Mouse (Mus musculus): ENCODE measurements around the gene B230217C12Rik.

The B230217C12Rik gene

DNA sequence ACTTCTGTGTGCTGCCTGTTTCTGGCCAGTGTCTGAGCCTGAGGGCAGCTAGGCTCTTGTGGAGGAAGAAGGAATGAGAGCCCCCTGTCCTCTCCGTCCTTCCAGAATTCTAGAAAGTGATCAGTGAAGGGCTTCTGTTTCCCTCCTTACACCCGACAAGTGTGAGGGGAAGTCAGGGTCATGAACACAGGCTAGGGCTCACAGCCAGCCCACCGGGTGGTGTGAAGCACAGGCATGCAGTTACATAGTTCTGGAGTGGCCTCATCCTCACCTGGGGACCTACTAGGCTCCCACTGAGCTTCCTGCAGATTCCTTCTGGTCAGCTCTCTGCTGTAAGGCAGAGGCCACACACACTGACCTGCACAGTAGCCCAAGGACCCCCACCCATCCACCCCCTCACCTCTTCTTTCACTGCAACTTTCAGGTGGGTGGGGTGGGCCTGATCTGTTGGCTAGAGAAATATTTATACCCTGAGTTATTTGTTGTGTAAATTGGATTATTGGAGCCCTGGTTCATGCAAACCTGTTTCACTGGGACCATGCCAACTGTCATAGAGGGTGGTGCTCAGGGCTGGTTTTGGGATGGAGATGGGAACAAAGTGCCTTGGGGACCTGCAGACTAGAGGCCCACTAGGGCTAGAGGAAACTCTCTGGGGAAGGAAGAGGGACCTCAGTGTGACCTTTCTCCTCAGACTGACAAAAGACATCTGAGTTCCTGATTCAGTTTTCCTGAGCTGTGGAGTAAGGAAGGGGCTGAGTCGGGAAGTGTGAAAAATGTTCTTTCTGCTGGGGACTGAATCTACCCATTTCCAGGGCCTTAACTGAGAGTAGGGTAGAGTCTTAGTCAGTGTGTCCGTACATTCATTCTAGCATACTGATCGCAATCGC is 31.1 kb upstream of the B230217C12Rik start:
- DNase-seq: no peak

DNA sequence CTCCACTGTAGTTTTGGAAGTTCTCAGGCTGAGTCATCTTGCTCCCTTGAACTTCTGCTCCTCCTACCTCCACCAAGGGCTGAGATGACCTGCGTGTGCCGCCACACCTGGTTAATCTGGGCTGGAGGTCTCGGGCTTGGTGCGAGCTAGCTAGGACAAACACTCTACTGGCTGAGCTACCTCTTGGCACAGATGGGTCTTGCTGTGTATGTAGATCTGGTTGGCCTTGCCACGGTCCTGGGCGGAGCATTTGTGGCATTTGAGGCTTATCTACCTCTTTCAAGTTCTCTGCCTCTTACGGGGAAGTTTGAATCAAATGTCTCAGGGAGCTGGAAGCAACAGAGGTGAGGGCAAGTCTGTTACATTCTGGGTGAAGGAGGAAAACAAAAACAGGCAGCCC is 30.2 kb upstream of the B230217C12Rik start:
- peak in 1 of 2 experiments; percentile 51 for DNase-seq

GRCm38 (mm10) chr11:97810970-97811369 is 29.6 kb upstream of the B230217C12Rik start:
- DNase-seq: no peak

- DNase-seq: peak; percentile 90 to 91
Observed at GRCm38 (mm10) chr11:97811569-97812362, 28.8 kb upstream of the B230217C12Rik start.

- DNase-seq: no peak
Observed at GRCm38 (mm10) chr11:97812491-97812921, 28.1 kb upstream of the B230217C12Rik start.

GRCm38 (mm10) chr11:97813085-97813484 is 27.5 kb upstream of the B230217C12Rik start:
- DNase-seq: no peak

- peak; percentile 79 for DNase-seq
Observed at GRCm38 (mm10) chr11:97813746-97814515, 26.6 kb upstream of the B230217C12Rik start.

- DNase-seq: no peak
Observed at GRCm38 (mm10) chr11:97815736-97816135, 24.8 kb upstream of the B230217C12Rik start.

DNA sequence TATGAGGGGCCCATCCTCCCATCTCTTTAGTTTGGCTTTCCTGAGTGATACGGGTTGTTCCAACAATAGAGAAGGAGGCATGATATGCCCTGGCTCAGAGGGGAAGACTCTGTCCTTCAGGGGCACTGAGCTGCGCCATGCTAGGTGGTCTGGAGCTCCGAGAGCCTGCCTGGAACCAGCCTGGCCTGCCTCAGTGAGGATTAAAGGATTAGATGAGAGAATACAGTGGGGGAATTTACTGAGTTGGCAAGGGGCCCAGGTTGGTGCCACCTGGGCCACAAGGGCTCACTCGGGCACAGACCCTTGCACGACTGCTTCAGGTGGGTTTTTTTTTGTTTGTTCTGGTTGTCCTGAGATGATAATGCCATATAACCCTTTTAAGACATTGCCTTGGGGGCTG is 24.4 kb upstream of the B230217C12Rik start:
- DNase-seq: no peak

DNA sequence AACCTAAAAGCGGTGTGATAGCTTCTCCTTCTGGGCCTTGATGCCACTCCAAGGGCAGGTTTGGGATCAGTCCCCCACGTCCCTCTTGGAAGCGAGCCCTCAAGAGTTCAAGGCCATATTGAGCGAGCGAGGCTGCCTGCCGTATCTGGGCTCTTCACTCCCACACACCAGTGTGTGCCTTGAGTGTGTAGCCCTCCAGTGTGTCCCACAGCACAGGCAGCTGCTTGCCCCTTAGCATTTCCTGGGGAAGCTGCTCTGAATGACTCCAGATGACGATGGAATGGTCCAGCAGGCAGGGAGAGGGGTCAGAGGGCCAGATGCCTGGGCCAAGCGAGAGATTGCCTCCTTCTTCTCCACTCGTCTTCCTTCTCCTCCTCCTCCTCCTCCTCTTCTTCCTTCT is 23.7 kb upstream of the B230217C12Rik start:
- DNase-seq: no peak

DNA sequence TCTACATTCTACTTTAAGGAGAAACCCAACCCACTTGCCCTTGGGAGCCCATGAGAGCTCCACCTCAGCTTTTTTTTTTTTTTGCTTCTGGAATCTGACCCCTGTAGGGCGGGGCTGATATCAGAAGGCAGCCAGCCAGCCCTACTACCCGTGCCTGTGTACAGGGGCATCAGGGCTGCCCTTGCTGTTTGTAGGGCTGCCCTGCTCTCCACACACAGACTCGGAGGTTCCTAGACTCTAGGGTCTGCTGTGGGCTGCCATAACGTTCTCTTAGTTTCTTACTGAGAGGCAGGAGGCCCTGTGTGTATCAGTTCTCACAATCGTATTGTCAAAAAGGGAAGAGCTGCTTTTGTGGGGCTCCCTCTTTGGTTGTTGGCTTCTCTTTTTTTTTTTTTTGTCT is 23.2 kb upstream of the B230217C12Rik start:
- DNase-seq: peak; percentile 79 to 80

DNA sequence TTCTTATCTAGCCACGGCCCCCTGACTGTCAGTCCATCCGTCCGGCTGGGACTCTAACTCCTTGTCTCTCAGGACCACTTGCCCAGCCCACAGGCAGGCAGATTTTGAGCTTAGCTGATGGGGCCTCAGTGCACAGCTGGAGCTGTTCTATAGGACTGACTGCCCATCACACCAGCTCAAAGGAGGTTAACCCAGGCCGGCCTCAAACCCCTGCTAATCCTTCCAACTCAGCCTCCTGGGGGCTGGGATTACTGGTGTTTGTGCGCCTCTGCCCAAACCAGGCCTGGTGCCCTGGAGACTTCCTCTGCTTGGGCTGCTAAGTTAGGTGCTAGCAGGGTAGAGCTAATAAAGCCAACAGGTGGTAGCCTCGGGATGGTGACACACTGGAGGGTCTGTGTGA is 22.6 kb upstream of the B230217C12Rik start:
- no peak for DNase-seq

GRCm38 (mm10) chr11:97818571-97818970 is 22.0 kb upstream of the B230217C12Rik start:
- DNase-seq: peak in 1 of 2 experiments; percentile 43

- no peak for DNase-seq
Observed at GRCm38 (mm10) chr11:97819102-97819501, 21.5 kb upstream of the B230217C12Rik start.

DNA sequence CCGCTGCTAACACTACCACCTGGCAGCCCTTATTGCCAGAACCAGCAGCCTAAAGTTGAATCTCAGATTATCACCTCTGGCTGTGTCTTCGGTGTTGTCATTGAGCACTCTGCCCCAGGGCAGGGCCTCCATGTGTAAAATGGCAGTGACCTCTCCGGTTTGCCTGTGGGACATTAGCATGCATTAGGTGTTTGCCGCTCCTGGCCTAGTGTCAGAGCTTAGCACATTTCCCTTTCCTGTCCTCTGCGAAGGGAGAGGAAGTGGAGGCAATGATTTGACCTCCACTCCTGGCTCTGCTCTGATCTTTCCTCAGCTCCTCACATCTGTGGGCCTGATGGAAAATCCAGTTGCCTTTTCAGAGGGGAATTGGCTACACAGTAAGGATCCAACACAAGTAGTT is 20.7 kb upstream of the B230217C12Rik start:
- no peak for DNase-seq

DNA sequence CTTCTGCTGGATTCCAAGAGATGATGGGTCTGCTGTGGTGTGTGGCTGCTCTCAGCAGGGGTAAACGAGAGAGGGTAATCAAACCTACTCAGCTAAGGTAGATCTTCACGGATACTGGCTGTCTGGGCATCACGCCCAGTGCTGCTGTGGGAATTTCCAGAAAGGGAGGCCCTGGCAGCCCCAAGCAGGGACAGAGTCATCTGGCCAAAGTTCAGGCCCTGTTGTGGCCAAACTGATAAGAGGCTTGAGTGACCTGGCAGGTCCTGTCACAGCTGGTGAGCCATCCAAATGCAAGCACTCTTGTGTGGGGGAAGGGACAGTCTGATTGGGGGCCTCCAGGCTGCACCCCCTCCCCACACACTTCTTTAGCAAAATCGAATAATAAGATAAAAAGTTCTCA is 19.7 kb upstream of the B230217C12Rik start:
- DNase-seq: peak; percentile 93 to 94

- DNase-seq: peak in 1 of 2 experiments; percentile 43
Observed at GRCm38 (mm10) chr11:97821401-97822064, 19.0 kb upstream of the B230217C12Rik start.

- DNase-seq: peak in 1 of 2 experiments; percentile 39
Observed at GRCm38 (mm10) chr11:97822840-97823603, 17.6 kb upstream of the B230217C12Rik start.

DNA sequence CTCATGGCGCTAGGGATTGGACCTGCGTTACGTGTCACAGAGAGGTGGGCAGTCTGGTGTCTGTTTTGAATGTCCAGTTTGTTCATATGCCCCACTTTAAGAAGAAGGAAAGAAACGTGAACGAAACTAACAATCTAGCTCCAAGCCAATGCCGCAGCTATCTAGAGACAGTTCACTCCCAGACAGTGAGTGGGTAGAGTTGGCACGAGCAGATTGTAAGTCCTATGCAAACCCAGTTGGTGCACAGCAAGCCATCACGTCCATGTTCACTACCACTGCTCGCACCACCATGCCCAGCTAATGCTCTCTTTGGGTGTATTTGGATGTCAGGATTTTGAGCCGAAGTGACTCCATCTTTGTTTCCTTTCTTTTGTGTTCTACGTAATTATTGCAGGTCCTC is 16.4 kb upstream of the B230217C12Rik start:
- DNase-seq: no peak

DNA sequence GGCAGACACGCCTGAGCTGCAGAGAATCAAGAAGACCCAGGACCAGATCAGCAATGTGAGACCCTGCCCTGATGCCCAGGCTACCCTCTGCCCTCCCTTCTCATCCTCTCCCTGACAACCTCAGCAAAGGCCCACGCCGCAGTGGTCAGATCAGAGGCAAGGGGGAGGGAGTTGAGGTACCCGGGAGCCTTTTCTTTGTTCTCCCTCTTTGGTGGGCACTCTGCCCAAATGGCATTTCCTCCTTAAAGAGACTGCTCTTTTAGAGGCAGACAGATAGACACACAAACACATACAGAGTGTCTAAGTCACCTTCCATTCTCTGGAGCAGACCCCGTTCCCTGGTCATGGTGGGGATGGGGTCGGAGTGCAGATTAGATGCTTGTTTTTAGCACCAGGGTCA is 15.7 kb upstream of the B230217C12Rik start:
- no peak for DNase-seq

DNA sequence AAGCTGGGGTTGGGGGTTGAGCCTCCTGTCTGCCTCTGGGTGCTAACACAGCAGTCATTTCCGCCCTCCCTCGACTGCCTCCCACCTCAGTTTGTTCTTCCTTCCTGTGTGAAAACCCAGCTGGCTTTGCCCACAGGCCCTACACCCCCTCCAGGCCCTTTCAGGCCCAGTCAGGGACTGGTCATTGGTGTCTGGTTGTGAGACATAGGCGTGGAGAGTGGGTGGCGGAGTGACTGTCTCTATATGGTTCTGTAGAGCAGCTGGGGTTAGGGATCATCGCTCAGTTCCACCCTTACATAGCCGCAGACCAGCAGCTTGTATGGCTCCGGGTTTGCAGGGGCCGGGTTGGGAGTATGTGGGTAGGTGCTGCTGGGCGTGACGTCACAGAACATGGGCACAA is 15.3 kb upstream of the B230217C12Rik start:
- DNase-seq: no peak

- no peak for DNase-seq
Observed at GRCm38 (mm10) chr11:97825971-97826370, 14.6 kb upstream of the B230217C12Rik start.

Measured in kidney, adult 8-10 months (tissue).